Mouse (Mus musculus) bone marrow macrophage, adult 2 months (primary cell): ENCODE measurements around the gene Tnfaip1. TPM values are rescaled to one million over a fixed set of nuclear protein-coding genes. Genes with fewer than 3 reads are reported as not detected.

Experiments used
- H3K27ac ChIP-seq: 2 replicates; pipeline ENCODE4 v1.5.1; 2012; ENCODE audit warnings: low read depth, low read length; ENCODE audit not compliant: insufficient read depth
- H3K4me1 ChIP-seq: 2 replicates; pipeline ENCODE4 v1.6.1; 2012; ENCODE audit warnings: low read length; ENCODE audit not compliant: control insufficient read depth, insufficient read depth
- H3K4me3 ChIP-seq: 2 replicates; pipeline ENCODE4 v1.5.1; 2012; ENCODE audit warnings: mild to moderate bottlenecking, low read length, moderate library complexity; ENCODE audit not compliant: insufficient read depth
- CTCF ChIP-seq: IDR thresholded peaks from 2 replicates; pipeline ENCODE4 v1.5.1; 2012; ENCODE audit warnings: low read depth, mild to moderate bottlenecking, low read length, moderate library complexity
- POLR2A ChIP-seq: IDR thresholded peaks from 2 replicates; pipeline ENCODE4 v1.6.1; 2012; ENCODE audit warnings: mild to moderate bottlenecking, low read depth, low read length, borderline replicate concordance
- polyA plus RNA-seq: library from polyadenylated mRNA; stranded (reverse); fragments of >200 nt; gene quantifications from 2 replicates; pipeline ENCODE4 v1.2.4, GENCODE M21; 2012; ENCODE audit not compliant: missing spikeins, insufficient read depth, insufficient read length

Gene Tnfaip1
- polyA plus RNA-seq, 1 experiment, result 32.3 TPM

DNA sequence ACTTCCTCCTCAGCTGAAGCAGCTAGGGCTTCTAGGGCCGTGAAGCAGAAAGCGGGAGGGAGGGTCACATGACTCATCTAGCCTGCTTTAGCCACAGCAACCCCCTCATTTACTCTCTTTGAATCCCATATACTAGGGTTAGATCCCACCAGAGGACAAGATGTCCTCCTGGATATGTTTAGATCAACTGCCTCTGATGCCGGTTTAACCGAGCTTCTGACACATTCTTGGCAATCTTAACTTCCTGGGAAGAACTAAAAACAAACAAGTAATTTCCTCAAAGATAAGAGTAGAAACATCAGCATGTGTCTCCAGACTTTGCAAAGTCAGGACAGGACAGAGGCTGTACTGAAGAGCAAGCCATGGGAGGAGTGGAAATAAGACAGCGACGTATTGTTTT is 30.6 kb upstream of the Tnfaip1 start:
- TF ChIP-seq CTCF (no peak), POLR2A (no peak)
- Histone ChIP-seq H3K4me3 (no peak overlapping the region), H3K27ac (peak overlapping the region; percentile 63), H3K4me1 (peaks cover 22% of the 10 kb centered on the region)

DNA sequence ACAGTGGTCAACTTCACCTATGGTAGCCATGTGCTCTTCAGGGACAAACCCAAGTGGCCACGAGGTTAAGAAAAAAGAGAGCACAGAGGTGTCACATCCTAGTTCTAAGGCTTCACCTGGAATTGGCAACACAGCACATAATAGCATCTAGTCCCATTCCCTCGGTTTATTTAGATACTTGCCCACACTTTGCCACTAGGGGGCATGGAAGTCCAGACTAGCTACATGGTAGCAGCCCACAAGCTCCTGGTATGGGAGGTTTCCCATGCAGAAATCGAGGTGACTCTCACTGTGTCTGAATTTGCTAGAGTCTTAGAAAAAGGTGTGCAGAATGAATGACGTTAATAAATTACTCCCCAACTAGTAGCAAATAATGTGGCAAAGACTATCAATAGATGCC is 24.3 kb upstream of the Tnfaip1 start:
- Histone ChIP-seq H3K4me3 (no peak overlapping the region), H3K4me1 (peaks cover 15% of the 10 kb centered on the region), H3K27ac (no peak overlapping the region)
- TF ChIP-seq POLR2A (no peak), CTCF (peak; percentile 46; the same call in 1 of the 2 replicates)

DNA sequence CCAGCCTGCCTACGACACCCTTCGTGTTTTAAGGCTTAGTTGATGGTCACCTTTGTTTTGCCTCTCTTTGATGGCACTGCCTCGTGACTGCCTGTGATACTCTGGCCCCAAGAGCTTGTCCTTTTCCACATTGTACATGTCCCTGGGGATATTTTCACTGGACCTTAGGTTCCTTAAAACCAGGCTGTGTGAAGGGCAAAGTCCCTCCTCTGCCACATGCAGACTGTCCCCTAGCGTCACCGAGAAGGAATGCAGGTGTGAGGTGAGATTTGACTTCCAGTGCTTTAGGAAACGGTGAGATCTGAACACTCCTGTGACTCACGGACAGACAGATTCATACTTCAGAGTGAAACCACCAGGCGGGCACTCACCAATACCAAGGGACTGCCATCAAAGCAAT is 21.1 kb upstream of the Tnfaip1 start:
- no peak overlapping the region for H3K27ac ChIP-seq
- H3K4me1 ChIP-seq, result peaks cover 15% of the 10 kb centered on the region
- H3K4me3 ChIP-seq, result no peak overlapping the region
- TF ChIP-seq CTCF, result no peak
- TF ChIP-seq POLR2A, result no peak

DNA sequence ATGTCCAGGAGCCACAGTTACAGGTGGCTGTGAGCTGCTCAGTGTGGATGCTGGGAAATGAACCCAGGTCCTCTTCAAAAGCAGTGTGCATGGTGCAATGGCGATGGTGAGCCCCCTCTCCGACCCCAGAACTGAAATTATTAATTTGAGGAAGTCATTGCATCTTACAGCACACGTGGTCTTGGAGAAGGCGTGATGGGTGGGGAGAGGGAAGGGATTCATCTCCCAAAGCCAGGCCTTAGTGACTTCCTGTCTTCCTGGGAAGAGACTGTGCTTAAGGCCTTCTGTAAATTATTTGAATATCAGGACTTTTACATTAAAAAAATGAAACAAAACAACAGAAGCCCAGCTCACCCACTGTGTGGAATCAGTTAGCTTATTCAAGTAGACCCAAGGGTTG is 19.9 kb upstream of the Tnfaip1 start:
- H3K27ac ChIP-seq, result no peak overlapping the region
- no peak for TF ChIP-seq CTCF
- no peak for TF ChIP-seq POLR2A
- H3K4me1 ChIP-seq, result peaks cover 16% of the 10 kb centered on the region
- no peak overlapping the region for H3K4me3 ChIP-seq

DNA sequence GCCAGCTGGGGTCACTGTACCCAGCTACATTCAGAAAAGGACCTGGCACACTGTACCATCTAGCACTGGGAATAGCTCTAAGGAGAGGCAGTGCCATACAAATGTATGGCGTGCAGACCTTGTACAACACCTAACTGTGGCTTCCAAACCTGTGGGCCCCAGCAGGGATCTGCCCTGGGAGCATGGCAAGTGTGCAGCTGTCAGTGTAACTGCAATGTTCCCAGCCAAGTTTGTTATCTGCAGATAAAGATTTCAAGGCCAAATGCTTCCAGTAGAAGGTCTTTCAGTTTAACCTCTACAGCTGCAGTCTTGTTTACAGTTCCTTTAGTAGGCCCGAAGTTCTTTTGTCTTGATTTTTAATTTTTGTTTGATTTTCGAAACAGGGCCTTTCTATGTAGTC is 19.5 kb upstream of the Tnfaip1 start:
- peaks cover 18% of the 10 kb centered on the region for H3K4me1 ChIP-seq
- H3K4me3 ChIP-seq, result no peak overlapping the region
- no peak overlapping the region for H3K27ac ChIP-seq
- TF ChIP-seq CTCF (no peak), POLR2A (no peak)

DNA sequence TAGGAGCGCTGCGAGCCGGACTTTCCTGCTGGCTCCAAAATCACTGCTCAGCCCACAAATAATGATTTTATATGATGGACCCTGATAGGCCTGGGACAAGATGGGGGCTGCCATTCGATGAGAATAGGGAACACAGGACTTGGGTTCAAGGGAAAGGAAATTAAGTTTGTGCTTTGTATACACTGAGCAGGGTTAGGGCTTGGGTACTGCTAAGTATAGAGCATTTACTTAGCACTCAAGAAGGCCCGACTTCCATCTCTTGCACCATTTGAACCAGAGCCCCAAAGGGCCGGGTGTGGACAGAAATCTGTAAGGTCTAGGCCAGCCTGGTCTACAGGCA is 14.9 kb upstream of the Tnfaip1 start:
- H3K4me3 ChIP-seq, result peak overlapping the region; percentile 28
- H3K4me1 ChIP-seq, result peaks cover 22% of the 10 kb centered on the region
- TF ChIP-seq POLR2A, result no peak
- no peak overlapping the region for H3K27ac ChIP-seq

DNA sequence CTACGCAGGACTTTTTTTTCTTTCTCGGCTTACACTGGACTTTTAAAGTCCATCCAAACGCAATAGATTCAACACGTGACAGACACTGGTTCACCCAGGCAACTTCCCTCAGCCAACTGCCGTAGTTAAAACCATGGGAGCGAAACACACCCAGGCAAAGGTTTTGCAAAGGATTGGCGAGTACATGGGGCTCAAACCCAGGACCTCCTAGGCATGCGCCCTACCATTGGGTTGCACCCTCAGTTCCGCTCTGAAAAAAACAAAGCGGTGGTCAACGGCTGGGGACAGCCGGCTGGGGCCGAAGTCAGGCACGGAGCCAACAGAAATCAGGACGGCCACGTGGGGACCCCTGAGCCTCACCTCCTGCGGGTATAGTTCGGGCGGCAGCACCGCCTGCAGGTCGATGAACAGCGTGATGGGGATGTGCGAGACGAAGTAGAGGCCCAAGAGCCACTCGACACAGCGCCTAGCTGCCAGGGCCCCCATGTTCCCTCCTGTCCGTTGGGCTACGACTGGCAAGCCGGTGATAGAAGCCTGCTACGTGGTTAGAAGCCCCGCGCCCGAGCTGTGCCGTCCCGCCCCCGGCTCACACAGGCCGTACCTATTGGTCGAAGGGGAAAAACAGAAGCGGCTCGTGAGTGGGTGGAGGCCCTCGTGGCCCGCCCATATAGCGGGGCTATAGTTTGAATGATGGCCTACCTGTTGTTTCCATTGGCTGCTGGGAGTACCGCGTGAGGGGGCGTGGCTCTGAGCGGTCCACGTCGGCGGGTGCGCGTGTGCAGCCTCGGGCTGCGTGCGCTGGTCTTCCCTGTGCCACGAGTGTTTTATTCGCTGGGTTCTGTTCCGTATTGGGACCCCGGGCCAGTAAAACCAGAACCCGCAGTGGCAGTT is 14.3 kb upstream of the Tnfaip1 start, which contains the start of gene Tmem97:
Gene Tmem97, minus strand, starts transcription at position 610 of the 891 bp plus-strand sequence.
- Histone ChIP-seq H3K27ac (peak within 1 kb of the TSS; percentile 69), H3K4me1 (peaks cover 23% of the 10 kb centered on the region), H3K4me3 (peak within 1 kb of the TSS; percentile 71)
- TF ChIP-seq POLR2A (no peak), CTCF (no peak)

DNA sequence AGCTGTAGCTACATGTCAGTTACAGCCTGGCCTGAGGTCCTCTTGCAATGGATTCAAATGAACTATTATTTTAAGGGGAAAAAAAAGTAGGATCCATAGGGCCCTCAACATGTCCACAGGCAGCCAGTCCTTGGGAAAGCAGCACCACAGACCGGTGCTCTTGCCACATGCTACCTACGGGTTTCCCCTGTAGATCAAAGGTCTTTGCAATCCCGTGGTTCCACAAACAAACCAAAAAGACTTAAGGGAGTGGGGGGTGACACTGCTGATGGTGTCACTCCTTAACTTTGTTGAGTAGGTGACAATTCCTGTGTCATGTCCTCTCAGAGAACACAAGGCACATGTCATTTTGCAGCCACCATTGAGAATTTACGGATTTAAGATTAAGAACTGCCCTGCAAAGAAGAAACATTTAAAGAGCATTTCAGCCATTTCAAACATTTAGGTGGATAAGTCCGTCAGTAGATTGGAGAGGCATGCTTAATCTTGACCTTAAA is 13.4 kb upstream of the Tnfaip1 start:
- H3K27ac ChIP-seq, result peak overlapping the region; percentile 69
- TF ChIP-seq CTCF, result no peak
- TF ChIP-seq POLR2A, result no peak
- peaks cover 29% of the 10 kb centered on the region for H3K4me1 ChIP-seq
- H3K4me3 ChIP-seq, result peak overlapping the region; percentile 71

DNA sequence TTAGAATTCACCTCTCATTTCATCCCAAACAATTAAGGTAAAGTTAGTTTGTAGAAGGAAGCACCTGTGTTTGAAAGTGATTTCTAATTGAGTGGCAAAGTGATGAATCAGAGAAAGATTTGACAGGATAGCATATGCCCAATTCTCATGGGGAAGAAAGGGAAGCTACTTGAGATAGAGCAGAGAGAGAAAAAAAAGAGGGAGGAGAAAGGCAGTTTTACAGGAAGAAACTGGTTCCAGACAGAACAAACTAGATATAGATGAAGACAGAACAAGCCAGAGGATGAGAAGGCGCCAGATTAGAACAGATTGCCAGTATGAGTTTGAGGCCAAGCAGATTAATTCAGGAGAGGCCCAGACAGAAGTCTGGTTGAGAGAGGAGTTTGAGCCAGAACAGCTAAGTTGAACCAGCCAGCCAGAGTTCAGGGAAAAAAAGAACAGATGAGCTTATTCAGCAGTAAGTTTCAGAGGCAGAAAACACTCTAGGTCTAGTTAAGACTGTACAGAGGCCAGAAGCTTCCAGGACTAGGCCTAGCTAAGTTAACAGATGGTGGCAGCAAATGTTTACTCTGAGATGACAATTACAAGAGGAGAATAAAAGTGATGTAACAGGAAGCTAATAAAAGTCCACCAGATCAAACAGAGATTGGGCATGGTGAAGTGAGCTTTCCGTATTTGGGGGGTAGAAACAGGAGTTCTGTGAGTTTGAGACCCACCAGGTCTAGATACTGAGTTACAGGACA is 11.8 kb upstream of the Tnfaip1 start:
- Histone ChIP-seq H3K4me1 (peaks cover 29% of the 10 kb centered on the region), H3K27ac (0 out of 2 replicates have a peak overlapping the region, but pooled peaks have one; percentile 2), H3K4me3 (no peak overlapping the region)
- TF ChIP-seq CTCF (no peak), POLR2A (no peak)

DNA sequence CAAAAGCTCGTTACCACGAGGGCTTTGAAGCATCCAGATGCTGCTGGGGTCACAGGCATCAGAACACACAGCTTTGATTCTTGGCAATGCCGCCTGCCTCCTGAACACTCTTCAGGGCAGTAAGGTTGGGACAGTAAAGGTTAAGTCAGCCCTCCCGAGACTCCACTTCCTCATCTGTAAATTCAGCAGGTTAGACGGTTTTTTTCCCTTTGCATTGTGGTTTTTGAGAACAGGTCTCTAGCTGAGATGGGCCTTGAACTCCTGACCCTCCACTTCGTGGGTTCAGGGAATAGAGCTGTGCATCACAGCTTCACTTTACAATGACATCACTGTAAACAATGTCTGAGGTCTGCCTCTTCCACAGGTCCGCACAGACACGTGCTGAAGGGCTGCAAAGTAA is 9.0 kb upstream of the Tnfaip1 start:
- Histone ChIP-seq H3K4me1 (peaks cover 26% of the 10 kb centered on the region), H3K27ac (no peak overlapping the region), H3K4me3 (no peak overlapping the region)
- no peak for TF ChIP-seq CTCF
- TF ChIP-seq POLR2A, result no peak
